Mouse (Mus musculus) forebrain, embryonic 15.5 days (tissue): ENCODE measurements around the gene Teddm1b. TPM values are rescaled to one million over a fixed set of nuclear protein-coding genes. Genes with fewer than 3 reads are reported as not detected.
"Not testable (repeated sequence)": the region's sequence is repeated elsewhere in the genome, so short reads cannot be mapped to it uniquely, and the experiment has no call there.

Experiments used
- ATAC-seq: fragments of 200-750 bp; cut with Nextera tagmentation; replicated peaks from 2 replicates; pipeline ENCODE4 v1.8.0; 2017; ENCODE audit warnings: mild to moderate bottlenecking, moderate TSS enrichment, moderate library complexity
- H3K27ac ChIP-seq: fragments of 300-500 bp; sonication (generic); replicated peaks from 2 replicates; pipeline ENCODE4 v1.5.1; 2015; ENCODE audit warnings: mild to moderate bottlenecking, inconsistent platforms
- H3K27me3 ChIP-seq: fragments of 300-500 bp; sonication (generic); 2 replicates; pipeline ENCODE4 v1.6.1; 2015; ENCODE audit warnings: inconsistent platforms
- H3K36me3 ChIP-seq: fragments of 300-500 bp; sonication (generic); 2 replicates; pipeline ENCODE4 v1.6.1; 2015; ENCODE audit warnings: mild to moderate bottlenecking, inconsistent platforms
- H3K4me1 ChIP-seq: fragments of 300-500 bp; sonication (generic); 2 replicates; pipeline ENCODE4 v1.6.1; 2015; ENCODE audit warnings: inconsistent platforms
- H3K4me2 ChIP-seq: fragments of 300-500 bp; sonication (generic); replicated peaks from 2 replicates; pipeline ENCODE4 v1.6.1; 2015; ENCODE audit warnings: mild to moderate bottlenecking, inconsistent platforms
- H3K4me3 ChIP-seq: fragments of 300-500 bp; sonication (generic); 2 replicates; pipeline ENCODE4 v1.5.1; 2015; ENCODE audit warnings: mild to moderate bottlenecking, inconsistent platforms
- H3K9ac ChIP-seq: fragments of 300-500 bp; sonication (generic); replicated peaks from 2 replicates; pipeline ENCODE4 v1.6.1; 2015; ENCODE audit warnings: mild to moderate bottlenecking, inconsistent platforms
- H3K9me3 ChIP-seq: fragments of 300-500 bp; sonication (generic); 2 replicates; pipeline ENCODE4 v1.6.1; 2016; ENCODE audit warnings: inconsistent platforms
- WGBS: fragments of 180-500 bp; shearing (Covaris S2); methylation state at CpG from one replicate; pipeline ENCODE4 v1.1.7; 2015; ENCODE audit warnings: mixed read lengths; 5-methylcytosine and 5-hydroxymethylcytosine counted together
- polyA plus RNA-seq: library from polyadenylated mRNA; unstranded; fragments of >200 nt; fragmentation: Nextera tagmentation; extraction: Ambion mirVana; gene quantifications from 2 replicates; pipeline ENCODE4 v1.2.1, GENCODE M21; 2015

Teddm1b gene
- polyA plus RNA-seq = 1.7 and 2.3 TPM in 2 replicates

DNA sequence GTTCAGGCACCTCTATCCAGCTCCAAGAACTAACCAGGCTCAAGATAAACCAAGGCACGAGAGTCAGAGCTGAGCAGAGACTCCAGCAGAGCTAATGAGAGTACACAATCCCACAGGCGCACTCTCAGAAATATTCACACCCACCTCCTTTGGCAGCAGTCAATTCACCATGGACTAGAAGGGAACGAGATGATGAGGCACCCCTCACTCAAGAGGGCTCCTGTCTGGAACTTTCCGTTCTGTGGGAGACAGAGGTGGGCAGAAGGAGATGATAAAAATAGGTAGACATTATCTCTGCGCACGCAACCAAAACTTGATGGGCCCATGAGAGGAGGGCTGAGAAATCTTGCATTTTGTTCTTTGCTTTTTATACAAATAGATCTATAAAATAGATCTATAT is at the start of gene Teddm1b:
TSS of gene Teddm1b (plus strand) at position 301 of the 400 bp plus-strand sequence.
- WGBS = 86% methylated on average over 6 of the region's 6 CpGs
- no peak within 1 kb of the TSS for H3K9ac ChIP-seq
- no peak within 1 kb of the TSS for H3K4me2 ChIP-seq
- no peaks in the 10 kb centered on the region for H3K9me3 ChIP-seq
- no peaks in the 10 kb centered on the region for H3K27me3 ChIP-seq
- no peak for ATAC-seq
- no peak within 1 kb of the TSS for H3K4me3 ChIP-seq
- no peaks in the 10 kb centered on the region for H3K36me3 ChIP-seq
- no peak within 1 kb of the TSS for H3K27ac ChIP-seq
- no peaks in the 10 kb centered on the region for H3K4me1 ChIP-seq

DNA sequence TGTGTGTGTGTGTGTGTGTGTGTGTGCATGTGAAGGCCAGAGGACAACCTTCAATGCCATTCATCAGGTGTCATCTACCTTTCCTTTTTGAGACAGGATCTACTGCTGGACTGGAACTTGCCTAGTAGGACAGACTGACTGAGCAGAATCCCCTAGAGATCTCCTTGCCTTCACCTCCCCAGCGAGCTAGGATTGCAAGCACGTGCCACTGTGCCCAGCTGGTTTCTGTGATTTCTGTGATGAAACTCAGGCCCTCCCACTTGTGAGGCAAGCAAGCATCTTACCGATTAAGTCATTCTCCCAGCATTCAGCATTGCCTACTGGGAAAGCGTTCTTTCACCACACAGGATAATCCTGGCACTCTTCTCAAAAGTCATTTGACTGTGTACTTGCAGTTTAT is 43.4 kb upstream of the Teddm1b start:
- Histone ChIP-seq H3K4me3 (no peak overlapping the region), H3K27ac (no peak overlapping the region), H3K9me3 (no peaks in the 10 kb centered on the region), H3K4me2 (no peak overlapping the region), H3K36me3 (no peaks in the 10 kb centered on the region), H3K27me3 (no peaks in the 10 kb centered on the region), H3K4me1 (no peaks in the 10 kb centered on the region), H3K9ac (no peak overlapping the region)
- WGBS = 81% methylated on average over 4 of the region's 4 CpGs
- no peak for ATAC-seq

DNA sequence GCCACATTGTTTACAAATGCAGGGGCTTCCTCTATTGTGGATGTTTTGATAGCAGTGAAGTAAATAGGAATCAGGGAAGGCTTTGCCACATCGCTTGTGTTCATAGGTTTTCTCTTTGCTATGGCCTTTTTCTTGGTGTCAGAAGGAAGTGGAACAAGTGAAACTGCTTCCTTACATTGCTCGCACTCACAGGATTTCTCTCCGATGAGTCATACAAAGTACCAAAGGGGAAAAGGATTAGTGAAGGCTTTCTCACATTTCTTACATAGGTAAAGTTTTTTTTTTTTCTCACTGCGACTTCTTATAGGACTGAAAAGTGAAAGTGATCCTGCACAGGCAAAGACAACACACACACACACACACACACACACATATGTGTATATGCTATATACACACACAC is 38.1 kb upstream of the Teddm1b start:
- no peaks in the 10 kb centered on the region for H3K36me3 ChIP-seq
- no peaks in the 10 kb centered on the region for H3K4me1 ChIP-seq
- no peak overlapping the region for H3K9ac ChIP-seq
- no peaks in the 10 kb centered on the region for H3K27me3 ChIP-seq
- H3K9me3 ChIP-seq = no peaks in the 10 kb centered on the region
- no peak overlapping the region for H3K4me3 ChIP-seq
- H3K27ac ChIP-seq = no peak overlapping the region
- H3K4me2 ChIP-seq = no peak overlapping the region
- 84% methylated on average over 4 of the region's 4 CpGs for WGBS
- ATAC-seq = no peak

DNA sequence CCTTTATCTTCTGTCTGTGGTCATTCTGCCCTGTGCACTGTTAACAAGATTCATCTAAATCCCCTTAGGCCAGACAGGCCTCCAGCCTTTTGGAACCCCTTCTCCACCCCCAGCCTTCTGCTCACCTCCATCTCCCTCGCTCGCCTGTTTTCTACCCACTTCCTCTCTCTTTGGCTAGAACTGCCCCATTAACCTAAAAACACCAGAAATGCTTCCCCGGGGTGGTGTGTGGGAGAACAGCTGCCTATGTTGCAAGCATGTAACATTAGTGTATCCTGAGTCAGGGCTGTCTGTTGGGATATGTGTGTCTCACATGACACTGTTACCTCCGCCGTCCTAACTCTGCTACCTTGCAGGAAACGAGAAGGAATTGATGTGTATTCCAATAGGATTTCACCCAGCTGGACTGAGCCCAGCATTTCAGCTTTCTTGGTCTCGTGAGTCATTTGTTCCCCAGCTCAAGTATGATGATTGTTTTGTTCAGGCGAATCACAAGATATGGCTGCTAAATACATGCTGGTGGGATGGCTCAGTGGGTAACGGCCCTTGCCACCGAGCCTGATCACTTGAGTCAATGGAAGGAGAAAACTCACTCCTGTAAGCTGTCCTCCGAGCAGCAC is 31.9 kb upstream of the Teddm1b start:
- Histone ChIP-seq H3K4me1 (no peaks in the 10 kb centered on the region), H3K9ac (no peak overlapping the region), H3K4me3 (no peak overlapping the region), H3K27me3 (no peaks in the 10 kb centered on the region), H3K27ac (no peak overlapping the region), H3K36me3 (no peaks in the 10 kb centered on the region), H3K4me2 (no peak overlapping the region), H3K9me3 (no peaks in the 10 kb centered on the region)
- WGBS = 88% methylated on average over 11 of the region's 11 CpGs
- no peak for ATAC-seq

DNA sequence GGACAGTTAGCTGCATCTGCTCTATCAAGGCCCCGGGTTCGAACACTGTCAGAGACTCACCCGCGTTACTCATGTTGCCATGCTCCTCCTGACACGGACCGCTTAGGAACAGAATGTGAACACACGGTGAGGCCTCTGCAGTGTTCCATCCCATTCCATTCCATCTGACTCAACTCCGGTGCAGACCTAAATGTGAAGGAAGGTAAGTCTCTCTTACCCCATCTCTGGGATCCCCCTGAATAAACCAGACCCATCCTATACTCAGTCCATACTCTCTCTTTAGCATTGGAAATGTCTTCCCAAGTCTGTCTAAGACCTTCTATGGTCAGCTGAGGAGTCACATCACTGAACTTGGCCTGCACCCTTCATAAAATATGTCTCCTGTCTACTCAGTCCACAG is 30.1 kb upstream of the Teddm1b start, which contains the start of gene Rgsl1:
TSS of gene Rgsl1 (minus strand) at position 101 of the 400 bp plus-strand sequence.
- no peak within 1 kb of the TSS for H3K4me3 ChIP-seq
- H3K9me3 ChIP-seq = no peaks in the 10 kb centered on the region
- H3K36me3 ChIP-seq = no peaks in the 10 kb centered on the region
- no peak within 1 kb of the TSS for H3K4me2 ChIP-seq
- WGBS = 96% methylated on average over 8 of the region's 8 CpGs
- ATAC-seq = no peak
- H3K4me1 ChIP-seq = no peaks in the 10 kb centered on the region
- H3K9ac ChIP-seq = no peak within 1 kb of the TSS
- no peaks in the 10 kb centered on the region for H3K27me3 ChIP-seq
- H3K27ac ChIP-seq = no peak within 1 kb of the TSS

DNA sequence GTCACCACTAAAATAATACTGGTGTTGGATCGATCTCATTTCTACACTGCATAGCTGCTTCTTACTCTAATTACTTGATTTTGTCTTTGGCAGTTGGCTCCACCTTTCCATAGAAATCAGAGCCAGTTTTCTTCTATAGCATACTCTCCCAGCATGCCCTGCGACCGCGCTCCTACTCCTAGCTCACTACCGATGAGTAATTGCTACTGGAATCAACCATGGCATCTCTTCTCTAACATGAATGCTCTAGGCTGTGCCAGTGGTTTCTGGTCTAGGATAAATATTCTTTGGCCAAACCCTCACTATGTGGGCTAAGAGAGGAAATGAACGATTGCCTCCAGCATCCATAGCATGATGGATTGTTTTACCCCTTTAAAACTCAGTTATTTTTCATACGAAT is 27.7 kb upstream of the Teddm1b start:
- no peak overlapping the region for H3K9ac ChIP-seq
- H3K36me3 ChIP-seq = no peaks in the 10 kb centered on the region
- H3K4me1 ChIP-seq = no peaks in the 10 kb centered on the region
- ATAC-seq = no peak
- H3K27me3 ChIP-seq = no peaks in the 10 kb centered on the region
- H3K9me3 ChIP-seq = no peaks in the 10 kb centered on the region
- no peak overlapping the region for H3K4me2 ChIP-seq
- 90% methylated on average over 7 of the region's 7 CpGs for WGBS
- H3K4me3 ChIP-seq = no peak overlapping the region
- H3K27ac ChIP-seq = no peak overlapping the region

DNA sequence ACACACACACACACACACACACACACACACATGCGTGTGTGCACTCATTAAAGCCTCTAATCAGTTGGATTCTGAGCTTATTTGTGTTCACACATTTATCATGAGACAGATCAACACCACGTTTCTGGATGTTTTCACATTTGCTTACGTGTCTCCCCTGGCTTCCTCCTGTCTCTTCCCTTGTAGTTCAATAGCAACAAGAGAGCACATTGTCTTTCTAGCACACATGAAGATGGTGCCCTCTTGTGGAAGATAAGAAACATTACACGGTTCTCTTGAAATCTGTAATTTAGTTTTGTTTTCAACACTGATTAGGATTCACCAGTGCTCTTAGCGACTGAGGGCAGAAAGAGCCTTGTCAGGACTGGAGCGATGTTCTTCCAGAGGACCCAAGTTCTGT is 27.3 kb upstream of the Teddm1b start:
- Histone ChIP-seq H3K9ac (no peak overlapping the region), H3K9me3 (no peaks in the 10 kb centered on the region), H3K4me1 (no peaks in the 10 kb centered on the region), H3K4me3 (no peak overlapping the region), H3K27ac (no peak overlapping the region), H3K36me3 (no peaks in the 10 kb centered on the region), H3K4me2 (no peak overlapping the region), H3K27me3 (no peaks in the 10 kb centered on the region)
- 25% methylated on average over 6 of the region's 6 CpGs for WGBS
- no peak for ATAC-seq

DNA sequence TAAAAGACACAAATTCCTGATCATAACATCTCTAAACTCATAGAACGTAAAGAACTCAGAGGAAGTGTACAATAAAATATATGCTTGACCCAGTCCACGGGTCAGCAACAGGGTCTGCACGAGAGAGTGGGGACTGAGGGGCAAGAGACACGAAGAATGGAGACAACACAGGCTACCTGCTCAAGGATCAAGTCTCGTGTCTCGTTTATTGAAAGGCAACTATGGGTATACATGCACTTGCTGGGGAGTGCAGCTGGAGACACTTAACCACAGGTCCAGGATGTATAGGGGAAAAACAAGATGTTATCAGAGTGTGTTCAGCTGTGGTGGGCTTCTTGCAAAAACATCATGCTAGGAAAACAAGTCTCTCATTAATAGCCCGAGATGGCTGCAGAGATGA is 21.4 kb upstream of the Teddm1b start:
- not testable (repeated sequence) for H3K27ac ChIP-seq, H3K4me1 ChIP-seq, H3K9ac ChIP-seq, H3K27me3 ChIP-seq, ATAC-seq, H3K4me3 ChIP-seq, H3K4me2 ChIP-seq, H3K36me3 ChIP-seq, H3K9me3 ChIP-seq
- 82% methylated on average over 7 of the region's 7 CpGs for WGBS

DNA sequence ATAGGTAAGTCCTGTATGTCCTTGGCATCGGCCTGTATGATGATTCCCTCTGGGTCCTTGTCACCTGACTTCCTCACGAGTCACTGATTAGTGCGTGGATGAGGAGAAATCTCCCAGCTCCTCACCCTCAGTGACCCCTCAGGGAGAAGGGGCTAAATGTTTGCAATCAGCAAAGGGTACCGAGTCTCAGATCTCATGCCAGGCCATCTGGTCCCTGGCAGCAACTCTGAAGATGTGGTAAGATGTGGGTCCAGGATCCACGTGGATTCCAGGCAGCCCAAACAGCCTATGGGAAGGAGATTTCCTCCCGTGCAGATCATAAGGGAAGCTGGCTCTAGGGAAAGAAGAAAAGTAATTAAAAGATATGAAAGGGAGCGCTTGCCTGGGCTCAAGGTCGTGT is 18.2 kb upstream of the Teddm1b start:
- no peak for ATAC-seq
- 72% methylated on average over 8 of the region's 8 CpGs for WGBS
- Histone ChIP-seq H3K9ac (no peak overlapping the region), H3K36me3 (no peaks in the 10 kb centered on the region), H3K4me3 (no peak overlapping the region), H3K27me3 (no peaks in the 10 kb centered on the region), H3K9me3 (no peaks in the 10 kb centered on the region), H3K4me2 (no peak overlapping the region), H3K27ac (no peak overlapping the region), H3K4me1 (no peaks in the 10 kb centered on the region)

DNA sequence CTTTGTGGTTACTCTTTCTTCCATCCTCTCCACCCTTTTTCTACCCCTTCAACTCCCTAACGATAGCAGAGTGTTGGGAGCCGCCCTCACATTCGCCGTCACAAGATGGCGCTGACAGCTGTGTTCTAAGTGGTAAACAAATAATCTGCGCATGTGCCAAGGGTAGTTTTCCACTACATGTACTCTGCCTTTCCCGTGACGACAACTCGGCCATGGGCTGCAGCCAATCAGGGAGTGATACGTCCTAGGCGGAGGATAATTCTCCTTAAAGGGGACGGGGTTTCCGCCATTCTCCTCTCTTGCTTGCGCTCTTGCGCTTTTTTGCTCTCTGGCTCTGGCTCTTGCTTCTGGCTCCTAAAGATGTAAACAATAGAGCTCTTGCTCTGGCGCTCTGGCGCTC is 6.2 kb downstream of the Teddm1b start:
- not testable (repeated sequence) for H3K27ac ChIP-seq, H3K9ac ChIP-seq, H3K4me2 ChIP-seq, H3K4me3 ChIP-seq, H3K9me3 ChIP-seq, H3K4me1 ChIP-seq, H3K27me3 ChIP-seq, H3K36me3 ChIP-seq, ATAC-seq
- WGBS = 97% methylated on average over 17 of the region's 17 CpGs

DNA sequence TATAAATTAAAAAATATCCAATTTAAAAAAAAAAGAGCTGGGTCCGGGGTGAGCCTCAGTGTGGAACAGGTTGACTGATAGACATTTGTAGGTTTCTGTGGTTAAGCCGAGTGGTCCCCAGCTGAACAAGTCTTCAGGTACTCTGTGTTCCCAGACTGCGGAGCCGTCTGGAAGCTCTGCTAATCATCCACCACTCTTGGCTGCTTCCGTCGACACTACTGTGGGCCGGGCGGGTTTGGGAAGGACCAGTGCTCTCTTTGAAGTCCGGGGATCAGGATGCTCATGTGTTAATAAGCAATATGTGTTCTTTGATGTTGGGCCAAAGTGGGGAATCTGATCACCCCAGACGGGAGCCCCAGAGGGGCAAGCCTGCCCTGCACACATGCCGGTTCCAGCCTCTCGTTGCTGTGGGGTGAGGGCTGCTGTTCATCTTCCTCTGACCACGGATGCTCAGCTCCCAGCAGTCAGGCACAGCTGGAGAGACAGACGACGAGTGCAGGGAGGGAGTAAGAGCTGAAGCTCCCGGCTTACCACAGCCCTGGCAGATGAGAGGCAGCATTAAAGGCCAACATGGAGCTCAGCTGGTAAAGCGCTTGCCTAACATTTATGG is 12.0 kb downstream of the Teddm1b start:
- H3K9me3 ChIP-seq = no peaks in the 10 kb centered on the region
- H3K4me3 ChIP-seq = no peak overlapping the region
- WGBS = 40% methylated on average over 17 of the region's 17 CpGs
- ATAC-seq = 0 out of 2 replicates have a peak, but pooled peaks have one; percentile 26
- no peak overlapping the region for H3K27ac ChIP-seq
- no peaks in the 10 kb centered on the region for H3K27me3 ChIP-seq
- H3K9ac ChIP-seq = no peak overlapping the region
- no peaks in the 10 kb centered on the region for H3K36me3 ChIP-seq
- no peaks in the 10 kb centered on the region for H3K4me1 ChIP-seq
- no peak overlapping the region for H3K4me2 ChIP-seq

DNA sequence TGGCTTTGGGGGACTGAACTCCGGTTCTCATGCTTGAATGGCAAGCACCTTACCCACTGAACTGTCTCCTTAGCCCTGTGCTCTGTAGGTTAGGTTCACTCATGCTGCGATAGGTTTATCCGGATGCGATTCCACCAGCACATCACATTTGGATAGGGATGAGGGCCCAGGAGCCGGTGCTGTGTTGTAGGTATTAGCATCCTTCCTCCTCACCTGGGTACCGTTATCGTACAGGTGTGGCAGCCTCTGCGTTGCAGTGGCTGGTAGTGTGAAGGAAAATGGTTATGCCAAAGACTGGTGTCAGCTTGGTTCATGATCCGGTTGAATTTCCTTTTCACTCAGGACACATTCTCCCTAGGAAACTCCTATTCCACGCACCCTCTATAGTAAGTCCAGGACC is 16.0 kb downstream of the Teddm1b start:
- Histone ChIP-seq H3K4me3 (no peak overlapping the region), H3K9me3 (no peaks in the 10 kb centered on the region), H3K27ac (no peak overlapping the region), H3K9ac (no peak overlapping the region), H3K36me3 (no peaks in the 10 kb centered on the region), H3K27me3 (no peaks in the 10 kb centered on the region), H3K4me1 (peaks cover 9% of the 10 kb centered on the region), H3K4me2 (no peak overlapping the region)
- no peak for ATAC-seq
- 97% methylated on average over 10 of the region's 10 CpGs for WGBS

DNA sequence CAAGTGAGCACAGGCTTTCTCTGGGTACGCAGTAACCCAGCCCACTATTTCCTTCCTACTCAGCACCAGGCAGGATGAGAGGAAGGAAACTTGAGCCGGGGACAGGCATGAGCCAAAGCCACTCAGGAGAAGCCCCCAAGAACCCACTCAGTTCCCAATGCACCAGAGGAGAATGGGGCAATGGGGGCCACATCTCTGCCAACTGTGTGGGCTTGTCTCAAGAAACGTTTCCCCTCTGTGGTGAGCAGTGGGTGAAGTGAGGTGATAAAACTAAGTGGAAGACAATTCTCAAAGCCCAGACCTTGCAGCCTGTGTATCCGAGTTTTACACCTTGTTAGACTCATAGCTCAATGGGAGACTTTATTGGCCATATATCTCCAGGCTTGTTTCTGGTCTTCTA is 17.3 kb downstream of the Teddm1b start, which contains the start of gene Teddm1a:
TSS of gene Teddm1a (plus strand) at position 301 of the 400 bp plus-strand sequence.
- Histone ChIP-seq H3K36me3 (no peaks in the 10 kb centered on the region), H3K27ac (no peak within 1 kb of the TSS), H3K9ac (no peak within 1 kb of the TSS), H3K4me3 (no peak within 1 kb of the TSS), H3K4me1 (peaks cover 13% of the 10 kb centered on the region), H3K27me3 (no peaks in the 10 kb centered on the region), H3K9me3 (no peaks in the 10 kb centered on the region), H3K4me2 (no peak within 1 kb of the TSS)
- WGBS = 80% methylated on average over 4 of the region's 4 CpGs
- no peak for ATAC-seq
